Mouse (Mus musculus) liver, embryonic 16.5 days (tissue): Measurements from ENCODE around the gene Plekha4. TPM values are rescaled to one million over a fixed set of nuclear protein-coding genes. Genes with fewer than 3 reads are reported as not detected.

ENCODE experiments used
- ATAC-seq: fragments of 200-750 bp; cut with Nextera tagmentation; 2 replicates; pipeline ENCODE4 v1.8.0; 2017; ENCODE audit warnings: low read depth, mild to moderate bottlenecking, moderate number of reproducible peaks, moderate library complexity
- H3K27ac ChIP-seq: fragments of 300-500 bp; sonication (generic); 2 replicates; pipeline ENCODE4 v1.5.1; 2014; ENCODE audit warnings: mild to moderate bottlenecking, low read length
- H3K27me3 ChIP-seq: fragments of 300-500 bp; sonication (generic); 2 replicates; pipeline ENCODE4 v1.6.1; 2014; ENCODE audit warnings: low read depth, low read length, mixed read lengths; ENCODE audit not compliant: control insufficient read depth, insufficient read depth
- H3K36me3 ChIP-seq: fragments of 300-500 bp; sonication (generic); 2 replicates; pipeline ENCODE4 v1.6.1; 2014; ENCODE audit warnings: mild to moderate bottlenecking; ENCODE audit not compliant: control insufficient read depth, insufficient read depth
- H3K4me1 ChIP-seq: fragments of 300-500 bp; sonication (generic); 2 replicates; pipeline ENCODE4 v1.6.1; 2014; ENCODE audit warnings: low read depth, low read length, mixed read lengths; ENCODE audit not compliant: control insufficient read depth
- H3K4me2 ChIP-seq: fragments of 300-500 bp; sonication (generic); 2 replicates; pipeline ENCODE4 v1.6.1; 2014; ENCODE audit warnings: low read depth, low read length, mixed read lengths
- H3K4me3 ChIP-seq: fragments of 300-500 bp; sonication (generic); 2 replicates; pipeline ENCODE4 v1.5.1; 2014; ENCODE audit warnings: low read depth, mild to moderate bottlenecking, low read length
- H3K9ac ChIP-seq: fragments of 300-500 bp; sonication (generic); 2 replicates; pipeline ENCODE4 v1.6.1; 2014; ENCODE audit warnings: low read depth, low read length
- H3K9me3 ChIP-seq: fragments of 300-500 bp; sonication (generic); replicated peaks from 2 replicates; pipeline ENCODE4 v1.6.1; 2016; ENCODE audit warnings: low read length; ENCODE audit not compliant: control insufficient read depth
- WGBS: fragments of 180-500 bp; shearing (Covaris S2); extraction: QIAGEN DNeasy Blood & Tissue Kit; methylation state at CpG from one replicate; pipeline ENCODE4 v1.1.7; 2014; ENCODE audit not compliant: insufficient replicate concordance; 5-methylcytosine and 5-hydroxymethylcytosine counted together
- polyA plus RNA-seq: library from polyadenylated mRNA; unstranded; fragments of >200 nt; fragmentation: Nextera tagmentation; extraction: Ambion mirVana; gene quantifications from 2 replicates; pipeline ENCODE4 v1.2.1, GENCODE M21; 2015

Plekha4 gene
- polyA plus RNA-seq, 1 experiment from 2014 or later = 0.78 TPM

GRCm38 (mm10) chr7:45558907-45559306 lies 32.8 kb downstream of the Plekha4 start:
- H3K9ac ChIP-seq = no peak overlapping the region
- H3K4me2 ChIP-seq = no peak overlapping the region
- H3K27ac ChIP-seq = no peak overlapping the region
- H3K4me1 ChIP-seq = peaks cover 20% of the 10 kb centered on the region
- 43% methylated on average over 6 of the region's 6 CpGs for WGBS
- H3K9me3 ChIP-seq = no peaks in the 10 kb centered on the region
- no peak for ATAC-seq
- H3K27me3 ChIP-seq = no peaks in the 10 kb centered on the region
- H3K4me3 ChIP-seq = no peak overlapping the region
- H3K36me3 ChIP-seq = no peaks in the 10 kb centered on the region

- Histone ChIP-seq H3K9me3 (no peaks in the 10 kb centered on the region), H3K36me3 (no peaks in the 10 kb centered on the region), H3K9ac (no peak overlapping the region), H3K27ac (no peak overlapping the region), H3K27me3 (no peaks in the 10 kb centered on the region), H3K4me1 (peaks cover 24% of the 10 kb centered on the region), H3K4me2 (no peak overlapping the region), H3K4me3 (no peak overlapping the region)
- 51% methylated on average over 7 of the region's 7 CpGs for WGBS
- ATAC-seq = no peak
These were observed 34.1 kb downstream of the Plekha4 start for GRCm38 (mm10) chr7:45560241-45560640.

- Histone ChIP-seq H3K27ac (peak overlapping the region; percentile 26), H3K4me3 (peak overlapping the region; percentile 27), H3K9me3 (no peaks in the 10 kb centered on the region), H3K27me3 (no peaks in the 10 kb centered on the region), H3K4me1 (peaks cover 24% of the 10 kb centered on the region), H3K9ac (peak overlapping the region; percentile 50), H3K36me3 (no peaks in the 10 kb centered on the region), H3K4me2 (peak overlapping the region; percentile 56)
- 10% methylated on average over 17 of the region's 17 CpGs for WGBS
- ATAC-seq = peak; percentile 64
These were observed 34.9 kb downstream of the Plekha4 start for GRCm38 (mm10) chr7:45560843-45561623.

GRCm38 (mm10) chr7:45561624-45562520 lies 35.7 kb downstream of the Plekha4 start:
- Histone ChIP-seq H3K9me3 (no peaks in the 10 kb centered on the region), H3K4me1 (peaks cover 24% of the 10 kb centered on the region), H3K27me3 (no peaks in the 10 kb centered on the region), H3K4me3 (peak overlapping the region; percentile 27), H3K36me3 (no peaks in the 10 kb centered on the region), H3K4me2 (peak overlapping the region; percentile 56), H3K27ac (peak overlapping the region; percentile 26), H3K9ac (peak overlapping the region; percentile 50)
- WGBS = 23% methylated on average over 12 of the region's 12 CpGs
- ATAC-seq = peak; percentile 64

- H3K27ac ChIP-seq = no peak overlapping the region
- H3K4me3 ChIP-seq = no peak overlapping the region
- 70% methylated on average over 2 of the region's 2 CpGs for WGBS
- no peaks in the 10 kb centered on the region for H3K9me3 ChIP-seq
- H3K4me2 ChIP-seq = no peak overlapping the region
- peaks cover 50% of the 10 kb centered on the region for H3K4me1 ChIP-seq
- H3K36me3 ChIP-seq = no peaks in the 10 kb centered on the region
- H3K27me3 ChIP-seq = no peaks in the 10 kb centered on the region
- H3K9ac ChIP-seq = no peak overlapping the region
- no peak for ATAC-seq
These were observed 38.7 kb downstream of the Plekha4 start for GRCm38 (mm10) chr7:45564811-45565210.

- no peak overlapping the region for H3K4me2 ChIP-seq
- H3K27ac ChIP-seq = no peak overlapping the region
- no peak for ATAC-seq
- H3K4me3 ChIP-seq = no peak overlapping the region
- WGBS = 84% methylated on average over 9 of the region's 9 CpGs
- H3K36me3 ChIP-seq = no peaks in the 10 kb centered on the region
- H3K9me3 ChIP-seq = no peaks in the 10 kb centered on the region
- H3K9ac ChIP-seq = no peak overlapping the region
- H3K4me1 ChIP-seq = peaks cover 55% of the 10 kb centered on the region
- H3K27me3 ChIP-seq = no peaks in the 10 kb centered on the region
These were observed 39.3 kb downstream of the Plekha4 start for GRCm38 (mm10) chr7:45565446-45565845.

GRCm38 (mm10) chr7:45567112-45567779 lies 41.1 kb downstream of the Plekha4 start:
- peaks cover 55% of the 10 kb centered on the region for H3K4me1 ChIP-seq
- WGBS = 67% methylated on average over 8 of the region's 8 CpGs

GRCm38 (mm10) chr7:45567780-45568516 lies 41.8 kb downstream of the Plekha4 start:
- Histone ChIP-seq H3K4me2 (peak overlapping the region; percentile 94), H3K9me3 (no peaks in the 10 kb centered on the region), H3K27ac (peak overlapping the region; percentile 91), H3K4me3 (peak overlapping the region; percentile 63), H3K4me1 (peaks cover 59% of the 10 kb centered on the region), H3K36me3 (no peaks in the 10 kb centered on the region), H3K9ac (peak overlapping the region; percentile 69), H3K27me3 (no peaks in the 10 kb centered on the region)
- ATAC-seq = peak; percentile 96
- under 1% methylated on average over 24 of the region's 24 CpGs for WGBS

More at GRCm38 (mm10) chr7:45567112-45567779, 41.1 kb downstream of the Plekha4 start:
- peak overlapping the region; percentile 69; the same call in 1 of the 2 replicates for H3K9ac ChIP-seq
- no peaks in the 10 kb centered on the region for H3K36me3 ChIP-seq
- no peaks in the 10 kb centered on the region for H3K27me3 ChIP-seq
- no peaks in the 10 kb centered on the region for H3K9me3 ChIP-seq
- H3K27ac ChIP-seq = peak overlapping the region; percentile 91
- ATAC-seq = no peak
- H3K4me3 ChIP-seq = no peak overlapping the region
- H3K4me2 ChIP-seq = peak overlapping the region; percentile 94
